ENCODE assay signal across 11 mouse cellular contexts in the genomic region with DNA sequence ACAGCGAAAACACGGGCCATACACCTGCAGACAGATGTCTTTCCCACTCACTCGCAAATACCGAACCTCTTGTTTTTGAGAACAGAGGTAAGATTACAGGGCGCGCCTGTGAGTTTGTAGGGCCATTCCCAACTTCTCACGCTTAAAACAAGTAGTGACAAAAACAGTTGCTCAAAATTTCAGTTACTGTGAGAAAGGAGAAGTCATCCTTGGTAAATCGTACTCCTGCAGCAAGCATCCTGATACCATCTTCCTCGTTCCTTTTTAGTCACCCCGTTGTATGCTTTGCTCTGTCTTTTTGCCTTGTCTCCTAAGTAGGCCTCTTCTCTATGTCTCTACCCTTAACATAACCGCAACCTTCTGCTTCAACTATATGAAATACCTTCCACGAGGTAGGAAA. TPM values are rescaled to one million over a fixed set of nuclear protein-coding genes. Genes with fewer than 3 reads are reported as not detected.
DNase-seq lines count a peak whose midpoint lies in the region; ATAC-seq and TF ChIP-seq lines count a peak whose summit lies in the region.
"Had no signal": no experiment of that assay in that cellular context is flagged by ENCODE, and none has a peak within 500 bp of the region (broad histone marks: within the 10 kb centered on the region; RNA-seq: fewer than 3 reads in every experiment).

No protein-coding gene starts in this region.

- no peaks in the 10 kb centered on the region for H3K36me3 ChIP-seq in forebrain, embryonic 16.5 days (ENCODE audit: control insufficient read depth, insufficient read depth)
- H3K36me3 ChIP-seq in forebrain, embryonic 10.5 days (replicated peaks), result no peaks in the 10 kb centered on the region
- no peaks in the 10 kb centered on the region for H3K36me3 ChIP-seq in lung, embryonic 14.5 days (ENCODE audit: insufficient read depth)
- H3K36me3 ChIP-seq in macrophage (ENCODE audit: inconsistent target), result no peaks in the 10 kb centered on the region

- TF ChIP-seq CTCF in lung, embryonic 14.5 days (IDR thresholded peaks at IDR 0.05; ENCODE audit: low read depth), result no peak
- TF ChIP-seq CTCF in bone marrow macrophage, adult 2 months (IDR thresholded peaks at IDR 0.05; ENCODE audit: low read depth, low read length), result no peak

- H3K4me3 ChIP-seq in forebrain, embryonic 16.5 days (replicated peaks; ENCODE audit: low read length), result no peak overlapping the region
- no peak overlapping the region for H3K4me3 ChIP-seq in forebrain, embryonic 10.5 days
- no peak overlapping the region for H3K4me3 ChIP-seq in lung, embryonic 14.5 days (ENCODE audit: low read depth, low read length)
- peak overlapping the region; percentile 75; the same call in 1 of the 2 replicates for H3K4me3 ChIP-seq in bone marrow macrophage, adult 2 months (ENCODE audit: insufficient read depth, low read length)
- H3K4me3 ChIP-seq in macrophage (ENCODE audit: inconsistent target), result peak overlapping the region; percentile 54

- H3K4me1 ChIP-seq in forebrain, embryonic 16.5 days (replicated peaks; ENCODE audit: control insufficient read depth, insufficient read depth, low read length), result peaks cover 7% of the 10 kb centered on the region
- peaks cover 14% of the 10 kb centered on the region; the same call in 1 of the 2 replicates for H3K4me1 ChIP-seq in forebrain, embryonic 10.5 days
- H3K4me1 ChIP-seq in lung, embryonic 14.5 days (ENCODE audit: insufficient read depth), result no peaks in the 10 kb centered on the region
- H3K4me1 ChIP-seq in bone marrow macrophage, adult 2 months (ENCODE audit: control insufficient read depth, insufficient read depth, low read length), result peaks cover 8% of the 10 kb centered on the region; the same call in 1 of the 2 replicates

- no peak for DNase-seq in forebrain, embryonic 10.5 days (ENCODE audit: extremely low spot score, low spot score)
- DNase-seq in lung, embryonic 14.5 days, result no peak
- no peak for DNase-seq in lung, postnatal 36 days
- no peak for DNase-seq in spleen, adult 12 weeks (ENCODE audit: low spot score)
- DNase-seq in gastrocnemius, adult 8-10 months (ENCODE audit: low spot score in 2 of 2), result no peak
- DNase-seq: layer of hippocampus, postnatal 36 days; right cerebral cortex, postnatal 4 days had no signal

- peak overlapping the region; percentile 67; the same call in 1 of the 2 replicates for H3K4me2 ChIP-seq in forebrain, embryonic 16.5 days (ENCODE audit: low read length)
- H3K4me2 ChIP-seq in lung, embryonic 14.5 days, result peak overlapping the region; percentile 73; the same call in 1 of the 2 replicates

- H3K79me2 ChIP-seq in macrophage (ENCODE audit: inconsistent target), result no peaks in the 10 kb centered on the region

- H3K27ac ChIP-seq in forebrain, embryonic 16.5 days (ENCODE audit: low read length), result no peak overlapping the region
- H3K27ac ChIP-seq in forebrain, embryonic 10.5 days, result no peak overlapping the region
- H3K27ac ChIP-seq in lung, embryonic 14.5 days (ENCODE audit: low read depth), result no peak overlapping the region
- H3K27ac ChIP-seq in bone marrow macrophage, adult 2 months (ENCODE audit: insufficient read depth, low read depth, low read length), result no peak overlapping the region
- H3K27ac ChIP-seq in macrophage, result peak overlapping the region; percentile 75; the same call in 1 of the 2 replicates

- H3K9me3 ChIP-seq in forebrain, embryonic 16.5 days (ENCODE audit: control insufficient read depth, low read length), result no peaks in the 10 kb centered on the region
- no peaks in the 10 kb centered on the region for H3K9me3 ChIP-seq in forebrain, embryonic 10.5 days
- no peaks in the 10 kb centered on the region for H3K9me3 ChIP-seq in lung, embryonic 14.5 days (ENCODE audit: low read depth, low read length)

- no peak for ATAC-seq in forebrain, embryonic 16.5 days
- ATAC-seq in lung, embryonic 14.5 days (ENCODE audit: insufficient read depth), result no peak
- ATAC-seq: forebrain, embryonic 14.5 days had no signal

- 91% methylated on average over 12 of the region's 12 CpGs for WGBS in forebrain, embryonic 16.5 days
- 94% methylated on average over 12 of the region's 12 CpGs for WGBS in forebrain, embryonic 10.5 days
- WGBS in lung, embryonic 14.5 days, result 87% methylated on average over 12 of the region's 12 CpGs
- WGBS in macrophage (ENCODE audit: missing documents), result 57% methylated on average over 12 of the region's 12 CpGs

- no peak for TF ChIP-seq POLR2A in bone marrow macrophage, adult 2 months (IDR thresholded peaks at IDR 0.05; ENCODE audit: borderline replicate concordance, low read depth, low read length)

- H3K27me3 ChIP-seq in forebrain, embryonic 16.5 days (replicated peaks; ENCODE audit: control insufficient read depth, insufficient read depth, low read length), result no peaks in the 10 kb centered on the region
- no peaks in the 10 kb centered on the region for H3K27me3 ChIP-seq in forebrain, embryonic 10.5 days (ENCODE audit: poor library complexity, severe bottlenecking)
- H3K27me3 ChIP-seq in lung, embryonic 14.5 days (ENCODE audit: insufficient read depth, low read length), result no peaks in the 10 kb centered on the region

- H3K9ac ChIP-seq in forebrain, embryonic 16.5 days (replicated peaks; ENCODE audit: low read depth, low read length), result no peak overlapping the region
- H3K9ac ChIP-seq in lung, embryonic 14.5 days, result no peak overlapping the region

RNA-seq across cellular contexts. Expression of a gene that starts 0.8 kb away (rescaled TPM):
- polyA plus RNA-seq in forebrain, embryonic 16.5 days (2015; fragmentation: Nextera tagmentation; extraction: Ambion mirVana), result 69.8 and 80.4 TPM in 2 replicates
- 17.0 and 22.1 TPM in 2 replicates for polyA plus RNA-seq in forebrain, embryonic 10.5 days (2016; fragmentation: Nextera tagmentation; extraction: Ambion mirVana)
- 31.9 and 35.3 TPM in 2 replicates for polyA plus RNA-seq in lung, embryonic 14.5 days (2014; fragmentation: Nextera tagmentation; extraction: Ambion mirVana)
- polyA plus RNA-seq in bone marrow macrophage, adult 2 months (2012; ENCODE audit: insufficient read depth, insufficient read length, missing spikeins), result 6.4 and 7.8 TPM in 2 replicates
- total RNA-seq in macrophage (2018; cell fraction: chromatin; rRNA removed), result 10 to 100 TPM in 20 of 26 experiments, 1 to 10 TPM in 6; 3.2 to 62.4 (median 20.6) TPM
- 10 to 100 TPM in 2 of 26 experiments, 1 to 10 TPM in 24; 3.7 to 11.6 (median 6.1) TPM for total RNA-seq in macrophage (2018; cell fraction: cytosol; rRNA removed)
- total RNA-seq in macrophage (2018; cell fraction: nucleus; rRNA removed), result 10 to 100 TPM in 25 of 26 experiments, 1 to 10 TPM in 1; 8.9 to 52.1 (median 28.7) TPM
- 3.5 to 12.5 TPM (median 4.1 TPM) in 3 replicates for polyA plus RNA-seq in macrophage (2018)
- 1 to 10 TPM; 1.8 to 6.4 (median 3.9) TPM for total RNA-seq in gastrocnemius, adult 8-10 months (2022)

Comparison
In these comparisons a context has a peak if more than half of its experiments do, and no peak if none do; other contexts are left out.
1. H3K4me3 ChIP-seq: peak in bone marrow macrophage, adult 2 months (single experiment) and macrophage (single experiment); none in forebrain, embryonic 16.5 days (single experiment), forebrain, embryonic 10.5 days (single experiment) and lung, embryonic 14.5 days (single experiment).